Mouse (Mus musculus) right cerebral cortex, postnatal 10 days (tissue): ENCODE results near the gene Rgs16.

Experiments
- DNase-seq, 2 experiments: peaks; one replicate each; pipeline ENCODE4 v3.0.0; 2021; ENCODE audit warnings: low spot score in 2 of 2

The Rgs16 gene

GRCm38 (mm10) chr1:153720935-153721334 is 19.2 kb upstream of the Rgs16 start:
- DNase-seq: no peak

GRCm38 (mm10) chr1:153721565-153722310 is 18.4 kb upstream of the Rgs16 start:
- no peak for DNase-seq

GRCm38 (mm10) chr1:153723426-153723825 is 16.7 kb upstream of the Rgs16 start:
- no peak for DNase-seq

GRCm38 (mm10) chr1:153726636-153727035 is 13.5 kb upstream of the Rgs16 start:
- DNase-seq: no peak

- no peak for DNase-seq
Measured at GRCm38 (mm10) chr1:153729806-153730205, 10.3 kb upstream of the Rgs16 start.

- DNase-seq: no peak
Measured at GRCm38 (mm10) chr1:153730671-153731070, 9.5 kb upstream of the Rgs16 start.

- DNase-seq: no peak
Measured at GRCm38 (mm10) chr1:153733181-153733580, 7.0 kb upstream of the Rgs16 start.

GRCm38 (mm10) chr1:153734866-153735265 is 5.3 kb upstream of the Rgs16 start:
- no peak for DNase-seq

GRCm38 (mm10) chr1:153736096-153736495 is 4.1 kb upstream of the Rgs16 start:
- DNase-seq: no peak

- peak in 1 of 2 experiments; percentile 69 for DNase-seq
Measured at GRCm38 (mm10) chr1:153737101-153738085, 2.8 kb upstream of the Rgs16 start.

- no peak for DNase-seq
Measured at GRCm38 (mm10) chr1:153739437-153740015, 623 bp upstream of the Rgs16 start.

- no peak for DNase-seq
Measured at GRCm38 (mm10) chr1:153740775-153741400, 739 bp downstream of the Rgs16 start.

GRCm38 (mm10) chr1:153741551-153742316 is 1.6 kb downstream of the Rgs16 start:
- DNase-seq: no peak

- DNase-seq: peak; percentile 76 to 85
Measured at GRCm38 (mm10) chr1:153742374-153743155, 2.4 kb downstream of the Rgs16 start.

GRCm38 (mm10) chr1:153746119-153746670 is 6.0 kb downstream of the Rgs16 start:
- no peak for DNase-seq

GRCm38 (mm10) chr1:153746728-153747127 is 6.6 kb downstream of the Rgs16 start:
- DNase-seq: peak; percentile 73 to 83

- DNase-seq: no peak
Measured at GRCm38 (mm10) chr1:153747861-153748530, 7.8 kb downstream of the Rgs16 start.

- DNase-seq: no peak
Measured at GRCm38 (mm10) chr1:153748549-153748948, 8.4 kb downstream of the Rgs16 start.

- peak; percentile 70 to 81 for DNase-seq
Measured at GRCm38 (mm10) chr1:153749211-153749801, 9.2 kb downstream of the Rgs16 start, which contains the start of gene Rnasel. Gene Rnasel (plus strand): TSS chr1:153749426.
